Mouse (Mus musculus) 3T3-L1 (cell line): ENCODE results near the gene Rgp1.

Experiments used
- DNase-seq: peaks from one replicate; pipeline ENCODE4 v3.0.0-alpha.2; 2015; ENCODE audit warnings: low read depth, low spot score

The Rgp1 gene

DNA sequence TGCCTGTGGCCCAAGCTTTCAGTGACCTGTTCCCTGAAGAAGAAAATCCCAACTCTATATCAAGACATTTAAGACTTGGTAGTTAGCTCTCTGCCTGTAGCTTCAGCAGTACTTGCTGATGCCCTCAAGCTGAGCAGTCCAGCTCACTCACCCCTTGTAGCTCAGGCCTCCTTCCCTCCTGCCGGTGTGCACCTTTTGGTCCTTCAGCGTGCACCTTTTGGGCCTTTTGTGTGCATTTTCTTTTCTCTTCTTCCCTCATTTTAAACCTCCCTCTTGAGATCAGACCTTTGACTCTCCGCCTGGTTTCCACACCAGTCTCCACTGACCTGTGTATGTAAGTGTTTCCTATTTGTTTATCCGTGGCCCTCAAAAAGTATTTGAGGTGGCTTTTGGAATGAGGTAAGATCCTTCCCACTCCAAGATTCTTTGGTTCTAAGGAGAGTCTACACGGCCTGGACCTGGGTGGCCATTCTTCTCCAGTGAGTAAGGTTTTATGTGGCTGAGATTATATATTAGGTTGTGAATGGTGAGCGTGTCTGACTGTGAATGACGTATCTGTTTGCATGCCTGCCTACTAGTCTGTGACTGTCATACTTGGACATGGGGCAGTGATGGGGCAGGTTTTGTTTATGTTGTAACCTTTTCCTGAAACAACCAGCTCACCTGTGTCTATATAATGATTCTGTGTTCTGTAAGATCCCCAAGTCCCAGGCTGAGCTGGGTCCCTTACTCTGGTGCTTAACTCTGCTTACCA lies 56.3 kb downstream of the Rgp1 start:
- no peak for DNase-seq

- DNase-seq, result no peak
These were observed 58.2 kb downstream of the Rgp1 start for GRCm38 (mm10) chr4:43636751-43637150.
